Mouse (Mus musculus): Measurements from ENCODE around the gene Mtch2. TPM values are rescaled to one million over a fixed set of nuclear protein-coding genes. Genes with fewer than 3 reads are reported as not detected.
"Not testable (repeated sequence)": the region's sequence is repeated elsewhere in the genome, so short reads cannot be mapped to it uniquely, and the experiment has no call there.

The Mtch2 gene
- total and polyA plus RNA-seq, 2 experiments: 103 to 186 TPM

DNA sequence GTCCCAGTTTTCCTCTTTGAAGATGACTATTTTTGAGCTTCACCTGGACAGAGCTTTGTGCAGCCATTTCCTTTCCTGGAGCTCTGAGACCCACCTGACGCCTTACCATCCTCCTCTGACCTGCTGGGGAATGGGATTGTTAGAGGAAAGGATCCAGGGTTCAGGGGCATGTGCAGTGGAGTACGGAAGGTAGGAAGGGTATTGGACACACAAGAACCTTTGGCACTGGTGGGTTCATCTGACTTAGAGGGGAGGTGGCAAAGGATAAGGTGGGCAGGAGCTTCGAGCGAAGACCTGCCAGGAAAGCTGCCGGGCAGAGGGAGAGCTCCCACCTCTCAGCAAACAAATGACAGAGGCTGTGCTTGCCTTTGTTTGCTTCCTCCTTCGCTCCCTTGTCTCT lies 39.5 kb downstream of the Mtch2 start:
- WGBS: 28% methylated on average over 6 of the region's 6 CpGs
- no peaks in the 10 kb centered on the region for H3K4me1 ChIP-seq (ENCODE audit: control insufficient read depth, insufficient read depth, low read length)
- no peaks in the 10 kb centered on the region for H3K36me3 ChIP-seq (ENCODE audit: control insufficient read depth, insufficient read depth, low read length)
- no peak for DNase-seq (ENCODE audit: extremely low read depth, low read depth, low spot score)
- peaks cover 8% of the 10 kb centered on the region for H3K27me3 ChIP-seq (ENCODE audit: control insufficient read depth, insufficient read depth, low read length)
- H3K9ac ChIP-seq (ENCODE audit: low read depth, low read length): no peak overlapping the region
- no peaks in the 10 kb centered on the region for H3K79me2 ChIP-seq (ENCODE audit: control insufficient read depth, insufficient read depth, low read length)
- H3K27ac ChIP-seq (replicated peaks; ENCODE audit: insufficient read depth, low read depth, low read length): no peak overlapping the region
- no peak overlapping the region for H3K4me3 ChIP-seq (ENCODE audit: insufficient read depth, low read depth, low read length)
- TF ChIP-seq POLR2A (IDR thresholded peaks at IDR 0.05; ENCODE audit: extremely low read depth, insufficient read depth, low read length) (no peak), CTCF (IDR thresholded peaks at IDR 0.05; ENCODE audit: low read depth, low read length) (no peak)

DNA sequence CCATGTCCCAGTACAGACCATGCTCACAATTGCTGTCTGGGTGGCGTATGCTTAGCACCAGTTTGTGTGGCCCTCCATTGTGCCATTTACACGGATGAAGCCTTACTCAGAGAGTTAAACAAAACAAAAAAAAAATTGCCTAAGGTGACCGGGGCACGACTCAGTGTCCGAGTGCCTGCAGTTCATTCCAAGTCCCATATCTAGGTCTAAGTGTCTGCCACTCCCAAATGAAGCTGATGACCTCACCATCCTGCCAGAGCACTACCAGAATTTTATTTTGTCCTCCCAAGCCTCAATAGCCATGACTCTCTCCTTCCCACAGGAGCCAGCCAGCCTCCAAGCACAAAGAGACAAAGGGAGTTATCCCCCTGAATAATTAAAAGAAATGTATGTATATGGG lies 40.7 kb downstream of the Mtch2 start:
- peaks cover 8% of the 10 kb centered on the region for H3K27me3 ChIP-seq (ENCODE audit: control insufficient read depth, insufficient read depth, low read length)
- H3K27ac ChIP-seq (replicated peaks; ENCODE audit: insufficient read depth, low read depth, low read length): no peak overlapping the region
- no peak overlapping the region for H3K9ac ChIP-seq (ENCODE audit: low read depth, low read length)
- H3K4me1 ChIP-seq (ENCODE audit: control insufficient read depth, insufficient read depth, low read length): no peaks in the 10 kb centered on the region
- H3K4me3 ChIP-seq (ENCODE audit: insufficient read depth, low read depth, low read length): no peak overlapping the region
- no peaks in the 10 kb centered on the region for H3K79me2 ChIP-seq (ENCODE audit: control insufficient read depth, insufficient read depth, low read length)
- 71% methylated on average over 5 of the region's 5 CpGs for WGBS
- DNase-seq (ENCODE audit: extremely low read depth, low read depth, low spot score): no peak
- no peaks in the 10 kb centered on the region for H3K36me3 ChIP-seq (ENCODE audit: control insufficient read depth, insufficient read depth, low read length)
- TF ChIP-seq POLR2A (IDR thresholded peaks at IDR 0.05; ENCODE audit: extremely low read depth, insufficient read depth, low read length) (no peak), CTCF (IDR thresholded peaks at IDR 0.05; ENCODE audit: low read depth, low read length) (no peak)

DNA sequence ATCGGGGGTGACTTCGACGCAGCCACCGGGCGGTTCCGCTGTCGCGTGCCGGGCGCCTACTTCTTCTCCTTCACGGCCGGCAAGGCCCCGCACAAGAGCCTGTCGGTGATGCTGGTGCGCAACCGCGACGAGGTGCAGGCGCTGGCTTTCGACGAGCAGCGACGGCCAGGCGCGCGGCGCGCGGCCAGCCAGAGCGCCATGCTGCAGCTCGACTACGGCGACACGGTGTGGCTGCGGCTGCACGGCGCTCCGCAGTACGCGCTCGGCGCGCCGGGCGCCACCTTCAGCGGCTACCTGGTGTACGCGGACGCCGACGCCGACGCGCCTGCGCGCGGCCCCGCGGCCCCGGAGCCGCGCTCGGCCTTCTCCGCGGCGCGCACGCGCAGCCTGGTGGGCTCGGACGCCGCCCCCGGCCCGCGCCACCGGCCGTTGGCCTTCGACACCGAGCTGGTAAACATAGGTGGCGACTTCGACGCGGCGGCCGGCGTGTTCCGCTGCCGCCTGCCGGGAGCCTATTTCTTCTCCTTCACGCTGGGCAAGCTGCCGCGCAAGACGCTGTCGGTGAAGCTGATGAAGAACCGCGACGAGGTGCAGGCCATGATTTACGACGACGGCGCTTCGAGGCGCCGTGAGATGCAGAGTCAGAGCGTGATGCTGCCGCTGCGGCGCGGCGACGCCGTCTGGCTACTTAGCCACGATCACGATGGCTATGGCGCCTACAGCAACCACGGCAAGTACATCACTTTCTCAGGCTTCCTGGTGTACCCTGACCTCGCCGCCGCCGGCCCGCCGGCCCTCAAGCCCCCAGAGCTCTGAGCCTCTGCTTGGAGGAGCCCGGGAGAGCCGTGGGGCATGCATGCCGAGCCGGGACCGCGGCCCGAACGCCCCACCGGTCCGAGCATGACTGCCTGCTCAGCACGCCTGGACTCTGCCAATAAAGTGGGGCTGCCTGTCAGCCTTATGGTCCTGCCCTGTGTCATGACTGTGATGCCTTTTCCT lies 42.9 kb downstream of the Mtch2 start:
- TF ChIP-seq CTCF (IDR thresholded peaks at IDR 0.05; ENCODE audit: low read depth, low read length): peak; percentile 24; the same call in 1 of the 2 replicates
- TF ChIP-seq POLR2A (IDR thresholded peaks at IDR 0.05; ENCODE audit: extremely low read depth, insufficient read depth, low read length): no peak

DNA sequence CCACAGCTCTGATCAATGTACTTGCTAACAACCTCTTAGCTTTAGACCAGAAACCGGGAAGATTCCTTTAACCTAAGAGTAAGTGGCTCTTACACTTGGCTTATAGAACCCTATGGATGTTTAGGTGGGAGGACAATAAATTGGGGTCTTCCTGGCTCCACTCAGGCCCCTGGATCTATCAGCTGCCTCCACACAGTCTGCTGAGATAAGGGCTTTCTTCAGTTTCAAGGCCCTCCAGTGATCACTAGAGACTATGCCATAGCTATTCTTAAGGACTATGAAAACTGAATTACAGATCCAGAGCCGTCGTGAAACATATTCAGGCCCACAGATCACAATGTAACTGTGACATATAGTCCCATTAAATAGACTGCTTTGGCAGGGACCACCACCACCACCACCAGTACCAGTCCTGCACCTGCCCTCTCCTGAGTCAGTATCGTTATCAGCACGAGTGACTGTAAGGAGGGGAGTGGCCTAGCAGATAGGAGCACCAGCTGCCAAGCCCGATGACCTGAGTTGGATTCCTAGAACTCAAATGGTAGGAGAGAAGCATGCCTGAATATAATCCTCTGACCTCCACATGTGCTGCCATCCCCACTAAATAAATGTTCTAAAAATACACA lies 46.8 kb downstream of the Mtch2 start:
- 0 out of 2 replicates have a peak, but pooled peaks cover 3% of the 10 kb centered on the region for H3K27me3 ChIP-seq (ENCODE audit: control insufficient read depth, insufficient read depth, low read length)
- no peaks in the 10 kb centered on the region for H3K4me1 ChIP-seq (ENCODE audit: control insufficient read depth, insufficient read depth, low read length)
- no peaks in the 10 kb centered on the region for H3K79me2 ChIP-seq (ENCODE audit: control insufficient read depth, insufficient read depth, low read length)
- peaks cover 33% of the 10 kb centered on the region; the same call in 1 of the 2 replicates for H3K36me3 ChIP-seq (ENCODE audit: control insufficient read depth, insufficient read depth, low read length)
- H3K4me3 ChIP-seq (ENCODE audit: insufficient read depth, low read depth, low read length): no peak overlapping the region
- no peak overlapping the region for H3K9ac ChIP-seq (ENCODE audit: low read depth, low read length)
- TF ChIP-seq CTCF (IDR thresholded peaks at IDR 0.05; ENCODE audit: low read depth, low read length) (no peak), POLR2A (IDR thresholded peaks at IDR 0.05; ENCODE audit: extremely low read depth, insufficient read depth, low read length) (no peak)
- H3K27ac ChIP-seq (replicated peaks; ENCODE audit: insufficient read depth, low read depth, low read length): no peak overlapping the region
- WGBS: 55% methylated on average over 6 of the region's 6 CpGs
- no peak for DNase-seq (ENCODE audit: extremely low read depth, low read depth, low spot score)

More for the DNA sequence above, 42.9 kb downstream of the Mtch2 start:
- H3K27ac ChIP-seq (replicated peaks; ENCODE audit: insufficient read depth, low read depth, low read length): no peak overlapping the region
- peaks cover 8% of the 10 kb centered on the region for H3K27me3 ChIP-seq (ENCODE audit: control insufficient read depth, insufficient read depth, low read length)
- H3K4me3 ChIP-seq (ENCODE audit: insufficient read depth, low read depth, low read length): peak overlapping the region; percentile 57
- no peaks in the 10 kb centered on the region for H3K4me1 ChIP-seq (ENCODE audit: control insufficient read depth, insufficient read depth, low read length)
- DNase-seq (ENCODE audit: extremely low read depth, low read depth, low spot score): no peak
- no peaks in the 10 kb centered on the region for H3K79me2 ChIP-seq (ENCODE audit: control insufficient read depth, insufficient read depth, low read length)
- H3K36me3 ChIP-seq (ENCODE audit: control insufficient read depth, insufficient read depth, low read length): peaks cover 2% of the 10 kb centered on the region; the same call in 1 of the 2 replicates
- 6% methylated on average over 133 of the region's 133 CpGs for WGBS
- H3K9ac ChIP-seq (ENCODE audit: low read depth, low read length): peak overlapping the region; percentile 45

DNA sequence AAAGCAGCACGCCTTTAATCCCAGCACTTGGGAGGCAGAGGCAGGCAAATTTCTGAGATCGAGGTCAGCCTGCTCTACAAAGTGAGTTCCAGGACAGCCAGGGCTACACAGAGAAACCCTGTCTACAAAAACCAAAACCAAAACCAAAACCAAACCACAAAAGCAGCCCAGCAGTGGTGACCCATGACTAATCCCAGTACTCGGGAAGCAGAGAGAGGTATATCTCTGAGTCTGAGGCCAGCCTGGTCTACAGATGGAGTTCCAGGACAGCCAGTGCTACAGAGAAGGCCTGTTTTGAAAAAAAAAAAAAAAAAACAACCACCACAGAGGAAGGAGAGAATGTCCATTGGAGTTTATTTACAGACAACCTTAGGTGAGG lies 47.3 kb downstream of the Mtch2 start:
- H3K9ac ChIP-seq (ENCODE audit: low read depth, low read length): not testable (repeated sequence)

More for the DNA sequence above, 47.3 kb downstream of the Mtch2 start:
- WGBS: 69% methylated on average over 3 of the region's 3 CpGs
- peaks cover 37% of the 10 kb centered on the region; the same call in 1 of the 2 replicates for H3K36me3 ChIP-seq (ENCODE audit: control insufficient read depth, insufficient read depth, low read length)
- not testable (repeated sequence) for H3K4me1 ChIP-seq (ENCODE audit: control insufficient read depth, insufficient read depth, low read length); H3K27ac ChIP-seq (replicated peaks; ENCODE audit: insufficient read depth, low read depth, low read length); H3K79me2 ChIP-seq (ENCODE audit: control insufficient read depth, insufficient read depth, low read length); H3K4me3 ChIP-seq (ENCODE audit: insufficient read depth, low read depth, low read length); DNase-seq (ENCODE audit: extremely low read depth, low read depth, low spot score); H3K27me3 ChIP-seq (ENCODE audit: control insufficient read depth, insufficient read depth, low read length)
